12 mouse cellular contexts compared by ENCODE assay signal in genomic region chr1:106374971-106375370, GRCm38 (mm10).
DNase-seq lines count a peak whose midpoint lies in the region; ATAC-seq lines count a peak whose summit lies in the region.
"Had no signal": no experiment of that assay in that cellular context is flagged by ENCODE, and none has a peak within 500 bp of the region (broad histone marks: within the 10 kb centered on the region; RNA-seq: fewer than 3 reads in every experiment).

No protein-coding gene starts in this region.

- peak; percentile 50 for ATAC-seq in activated CD4-positive, CD25-positive, alpha-beta regulatory T cell, adult 4 months
- ATAC-seq in monocyte, adult 5-6 weeks (replicated peaks; ENCODE audit: insufficient number of reproducible peaks, low FRiP score, low TSS enrichment, poor library complexity, severe bottlenecking) = 0 out of 2 replicates have a peak, but pooled peaks have one; percentile 50
- ATAC-seq: forebrain, embryonic 14.5 days; forebrain, postnatal 0 days; hindbrain, embryonic 16.5 days; intestine, postnatal 0 days had no signal

- DNase-seq in CD4-positive helper T cell, adult 2 months (ENCODE audit: low read depth, low spot score) = peak; percentile 27
- peak; percentile 62 for DNase-seq in CD4-positive, CD25-positive, alpha-beta regulatory T cell, adult 2 months (ENCODE audit: low read depth, low spot score)
- no peak for DNase-seq in right cerebral cortex, adult 18-20 months
- DNase-seq in adrenal gland, adult 2 months = no peak
- DNase-seq: forebrain, postnatal 0 days; gastrocnemius, postnatal 25 days; heart, postnatal 36 days had no signal

Comparison
In these comparisons a context has a peak if more than half of its experiments do, and no peak if none do; other contexts are left out.
1. DNase-seq: peak in CD4-positive helper T cell, adult 2 months (single experiment) and CD4-positive, CD25-positive, alpha-beta regulatory T cell, adult 2 months (single experiment); none in right cerebral cortex, adult 18-20 months (single experiment) and adrenal gland, adult 2 months (single experiment).